Mouse (Mus musculus) cerebral cortex, adult 2 months (tissue): ENCODE measurements around the gene Prox1.

ENCODE experiments used
- WGBS: fragments of 180-500 bp; shearing (Covaris S2); methylation state at CpG from one replicate; pipeline ENCODE4 v1.1.7; 2018; 5-methylcytosine and 5-hydroxymethylcytosine counted together

Gene Prox1

GRCm38 (mm10) chr1:190169911-190170818, at the start of gene Prox1:
TSS of gene Prox1 (minus strand) at chr1:190170714.
- WGBS = under 1% methylated on average over 62 of the region's 62 CpGs

DNA sequence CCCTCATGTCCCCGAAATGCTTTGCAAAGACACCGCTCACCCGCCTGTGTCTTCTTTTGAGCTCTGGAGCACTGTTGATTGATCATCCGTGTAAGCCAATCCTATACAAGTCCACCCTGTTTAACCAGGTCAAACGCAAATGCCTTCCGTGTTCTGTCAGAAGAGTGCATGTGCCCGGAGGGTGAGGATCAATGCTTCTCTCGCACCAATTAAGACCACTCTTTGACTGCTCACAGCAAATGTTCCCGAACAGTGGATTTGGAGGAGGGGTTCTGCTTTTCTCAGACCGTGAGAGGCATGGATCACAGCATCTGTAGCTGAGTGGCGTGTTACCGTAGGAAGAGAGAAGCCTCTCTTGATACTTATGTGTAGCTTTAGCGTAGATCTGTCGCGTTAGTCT, 46.1 kb upstream of the Prox1 start:
- 92% methylated on average over 15 of the region's 15 CpGs for WGBS

- 47% methylated on average over 7 of the region's 7 CpGs for WGBS
Observed at GRCm38 (mm10) chr1:190214626-190215025, 44.1 kb upstream of the Prox1 start.

DNA sequence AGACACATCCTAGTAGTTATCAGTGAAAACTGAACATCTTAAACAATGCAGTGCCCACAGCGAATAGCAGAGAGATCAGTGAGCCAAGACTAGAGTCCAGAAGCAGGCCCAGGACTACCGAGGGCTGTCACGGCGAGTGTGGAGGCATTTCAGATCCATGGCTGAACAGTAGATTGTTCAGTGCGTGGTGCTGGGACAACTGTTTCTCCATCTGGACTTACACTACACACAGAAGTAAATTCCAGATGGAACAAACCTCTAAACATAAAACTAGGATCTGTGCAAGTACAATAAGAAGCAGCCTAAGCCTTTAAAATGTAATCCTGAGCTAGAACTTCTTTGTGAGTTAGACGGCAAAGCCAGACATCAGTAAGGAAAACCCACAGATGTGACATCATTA, 42.7 kb upstream of the Prox1 start:
- 69% methylated on average over 6 of the region's 6 CpGs for WGBS

DNA sequence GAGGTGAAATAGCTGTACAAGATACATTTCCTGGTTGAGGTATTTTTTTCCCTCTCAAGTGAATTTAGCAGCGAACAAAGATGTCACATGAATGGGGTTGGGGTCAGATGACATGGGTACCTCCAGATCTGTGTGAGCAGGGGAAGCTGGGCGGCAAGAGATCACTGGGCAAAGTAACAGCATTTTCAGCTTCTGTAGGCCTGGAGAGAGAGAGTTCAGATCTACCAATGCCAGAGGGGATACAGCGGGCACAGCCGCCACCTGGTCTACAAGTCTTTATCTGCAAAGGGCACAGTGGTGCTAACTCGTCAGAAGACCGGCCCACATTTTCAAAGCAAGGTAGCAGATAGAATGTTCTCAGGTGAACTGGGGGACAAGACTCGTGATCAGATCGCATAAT, 36.7 kb upstream of the Prox1 start:
- 96% methylated on average over 8 of the region's 8 CpGs for WGBS

DNA sequence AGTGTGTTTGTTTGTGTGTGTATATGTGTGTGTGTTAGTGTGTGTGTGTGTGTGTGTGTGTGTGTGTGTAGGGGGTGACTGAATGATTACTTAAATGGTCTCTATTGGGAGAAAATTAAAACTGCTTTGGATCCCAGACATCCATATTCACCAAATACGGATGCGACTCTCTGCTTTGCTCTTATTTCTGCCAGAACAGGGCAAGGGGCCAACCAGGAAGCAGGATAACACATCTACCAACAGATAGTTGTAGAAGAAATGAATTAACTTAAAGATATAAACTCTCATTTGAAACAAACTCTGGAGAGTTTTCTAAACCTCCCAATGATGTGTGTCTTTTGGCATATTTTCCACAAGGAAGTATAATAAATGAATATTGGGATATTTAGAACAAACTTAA, 35.2 kb upstream of the Prox1 start:
- 78% methylated on average over 2 of the region's 2 CpGs for WGBS

DNA sequence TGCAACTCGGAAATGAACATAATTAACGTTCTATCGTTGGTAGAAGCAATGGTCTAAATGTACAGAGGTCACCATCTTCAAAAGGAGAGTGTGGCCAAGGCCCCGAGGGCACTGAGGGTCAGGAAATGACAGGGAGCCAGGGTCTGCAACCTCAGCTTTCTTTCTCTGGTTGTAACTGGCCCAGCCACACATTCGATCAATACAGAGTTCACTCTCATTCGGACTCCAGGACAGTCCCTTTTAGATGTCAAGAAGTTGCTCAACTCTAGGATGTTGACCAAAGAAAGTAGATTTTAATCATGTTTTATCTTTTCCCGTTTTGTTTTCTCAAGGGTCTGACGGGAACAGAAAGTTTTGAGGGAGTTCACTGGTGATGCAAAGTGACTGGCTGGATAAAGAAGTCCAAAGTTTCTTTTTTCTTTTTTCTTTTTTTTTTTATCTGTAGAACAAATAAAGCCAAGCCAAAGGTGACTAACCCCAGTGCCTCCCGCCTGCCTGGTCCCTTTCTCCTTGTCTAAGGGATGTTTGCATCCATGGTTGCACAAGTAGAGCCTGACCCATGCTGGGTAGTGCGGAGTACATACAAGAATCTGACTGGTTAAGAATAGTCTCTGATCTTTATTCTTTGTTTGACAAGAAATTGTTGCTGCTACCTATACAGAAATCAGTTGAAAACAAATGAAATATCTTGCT, 34.0 kb upstream of the Prox1 start:
- 84% methylated on average over 10 of the region's 10 CpGs for WGBS

DNA sequence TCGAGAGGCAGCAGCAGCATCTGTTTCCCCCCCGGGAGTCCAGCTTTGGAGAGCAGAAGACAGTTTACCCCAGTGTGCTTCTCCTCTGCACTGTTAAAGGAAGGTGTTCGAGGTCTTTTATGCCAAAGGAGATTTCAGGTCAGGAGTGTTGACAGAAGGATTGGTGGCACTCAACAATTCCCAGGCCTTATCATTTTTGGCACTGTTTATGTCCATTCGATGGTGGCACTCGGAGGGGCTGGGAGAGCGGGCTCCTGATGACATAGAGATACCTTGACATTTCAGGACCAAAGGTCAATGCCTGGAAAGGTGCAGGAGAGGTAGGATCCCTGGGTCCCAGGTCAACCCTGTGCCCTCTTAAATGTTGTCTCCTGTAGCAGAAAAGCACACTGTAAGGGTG, 31.2 kb upstream of the Prox1 start:
- WGBS = 90% methylated on average over 6 of the region's 6 CpGs

DNA sequence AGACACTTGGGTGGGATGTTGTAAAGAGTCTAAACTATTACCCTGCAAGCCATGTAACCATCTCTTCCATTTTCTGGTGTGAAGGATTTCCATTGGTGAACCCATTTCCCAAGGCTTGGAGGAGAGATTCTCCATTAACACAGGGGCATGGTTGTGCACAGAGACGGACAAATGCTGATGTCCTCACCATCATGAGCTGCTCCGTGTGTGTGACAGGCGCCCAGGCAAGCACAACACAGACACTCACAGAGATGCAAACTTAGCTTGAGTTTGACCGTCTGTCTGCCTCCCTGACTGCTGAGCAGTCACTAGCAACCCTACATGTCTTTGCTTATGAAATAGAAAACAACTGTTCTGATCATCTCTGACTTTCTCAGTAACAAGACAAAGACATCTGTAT, 30.5 kb upstream of the Prox1 start:
- 87% methylated on average over 4 of the region's 4 CpGs for WGBS

DNA sequence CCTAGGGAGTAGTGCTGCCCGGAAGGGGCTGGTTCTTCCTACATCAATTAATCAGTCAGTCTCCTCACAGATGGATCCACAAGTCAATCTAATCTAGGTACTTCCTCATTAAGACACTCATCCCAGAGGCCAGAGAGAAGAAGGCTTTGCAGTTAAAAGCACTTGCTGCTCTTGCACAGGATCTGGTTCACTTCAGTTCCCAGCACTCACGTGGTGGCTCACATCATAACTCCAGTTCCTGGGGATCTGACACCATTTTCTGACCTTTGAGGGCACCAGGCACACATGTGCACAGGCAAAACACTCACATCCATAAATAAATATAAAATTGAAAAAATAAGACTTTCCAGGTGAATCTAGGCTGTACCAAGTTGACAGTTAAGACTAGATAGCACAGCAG, 27.7 kb upstream of the Prox1 start:
- 93% methylated on average over 2 of the region's 2 CpGs for WGBS

- WGBS = 55% methylated on average over 13 of the region's 13 CpGs
Observed at GRCm38 (mm10) chr1:190192011-190192410, 21.5 kb upstream of the Prox1 start.

DNA sequence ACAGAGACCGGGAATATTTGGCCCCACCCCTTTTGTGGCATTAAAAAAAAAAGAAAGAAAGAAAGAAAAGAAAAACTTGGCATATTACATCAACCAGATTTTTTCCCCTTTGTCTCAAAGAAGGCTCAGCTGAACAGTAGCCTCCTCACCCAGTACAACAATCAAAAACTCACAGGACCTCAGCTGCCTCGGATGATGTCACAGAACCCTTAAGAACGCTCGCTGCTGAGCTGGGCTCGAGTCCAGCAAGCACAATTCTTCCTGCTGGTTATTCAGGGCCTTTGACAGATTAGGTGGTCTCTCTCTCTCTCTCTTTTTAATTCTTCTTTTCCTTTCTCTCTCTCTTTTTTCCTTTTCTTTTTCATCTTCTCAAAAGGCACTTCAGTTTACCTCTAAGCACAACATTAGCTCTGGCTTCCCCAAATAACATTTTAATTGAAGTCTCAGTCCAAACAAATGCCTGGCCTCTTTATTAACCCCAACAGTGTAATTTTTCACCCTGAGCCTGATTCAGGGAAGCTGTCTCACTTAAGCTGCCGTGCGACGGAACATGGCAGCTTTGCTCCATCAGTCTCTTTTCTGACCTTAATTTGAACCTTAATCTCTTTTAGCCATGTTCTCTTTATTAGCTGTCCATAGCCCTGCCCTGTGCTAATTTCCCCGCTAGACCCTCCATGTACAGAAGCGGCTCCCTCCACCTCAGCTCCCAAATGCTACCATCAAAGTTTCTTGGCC, 19.9 kb upstream of the Prox1 start:
- WGBS = 43% methylated on average over 10 of the region's 10 CpGs

DNA sequence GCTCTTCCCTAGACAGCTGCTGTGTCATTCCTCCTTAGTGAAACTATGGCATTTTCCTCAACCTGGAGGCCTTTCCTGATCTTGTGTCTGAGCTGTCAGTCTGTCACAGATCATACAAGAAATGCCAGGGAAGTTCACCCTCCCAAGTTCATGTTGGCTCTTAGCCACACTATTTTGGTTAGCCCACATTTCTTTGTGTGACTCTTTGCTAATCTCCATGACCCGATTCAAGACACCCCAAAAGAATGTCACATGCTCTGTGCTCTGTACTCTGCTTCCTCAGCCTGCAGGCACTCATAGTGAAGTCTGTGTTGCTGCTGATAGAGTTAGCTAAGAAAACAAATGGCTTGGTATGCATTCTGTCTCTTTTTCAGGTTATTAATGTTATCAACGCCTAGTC, 18.6 kb upstream of the Prox1 start:
- 71% methylated on average over 2 of the region's 2 CpGs for WGBS

DNA sequence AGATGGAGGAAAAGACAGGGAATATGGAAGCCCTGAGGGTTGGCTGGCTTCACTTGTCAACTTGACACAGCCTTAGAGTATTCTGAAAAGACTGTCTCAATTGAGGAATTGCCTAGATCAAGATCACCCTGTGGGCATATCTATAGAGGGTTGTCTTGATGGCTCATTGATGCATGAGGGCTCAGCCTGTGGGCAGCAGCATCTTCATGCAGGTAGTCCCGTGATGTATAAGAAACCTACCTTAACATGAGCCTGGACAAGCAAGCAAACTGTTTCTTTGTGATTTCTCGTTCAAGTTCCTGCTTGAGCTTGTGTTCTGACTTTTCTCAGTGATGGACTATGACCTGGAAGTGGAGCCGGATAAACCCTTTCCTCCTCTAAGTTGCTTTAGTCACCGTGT, 15.8 kb upstream of the Prox1 start:
- WGBS = 85% methylated on average over 4 of the region's 4 CpGs

- WGBS = 92% methylated on average over 10 of the region's 10 CpGs
Observed at GRCm38 (mm10) chr1:190185284-190185683, 14.8 kb upstream of the Prox1 start.

DNA sequence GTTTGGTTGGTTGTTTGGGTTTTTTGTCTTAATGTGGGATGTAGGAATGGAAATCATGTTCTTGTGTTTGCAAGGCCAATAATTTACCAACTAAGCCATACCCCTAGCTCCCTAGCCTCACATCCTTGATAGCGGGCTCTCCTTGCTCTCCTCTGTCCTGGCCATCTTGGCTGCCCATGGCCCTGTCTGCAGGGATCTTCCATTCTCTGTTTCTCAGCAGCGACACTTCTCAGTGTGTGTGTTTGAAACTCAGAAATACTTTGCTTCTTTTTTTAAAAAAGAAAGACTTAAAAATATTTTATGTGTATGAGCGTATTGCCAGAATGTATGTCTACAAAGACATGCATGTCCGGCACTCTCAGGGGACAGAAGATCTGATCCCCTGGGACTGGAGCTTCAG, 13.1 kb upstream of the Prox1 start:
- 95% methylated on average over 4 of the region's 4 CpGs for WGBS

DNA sequence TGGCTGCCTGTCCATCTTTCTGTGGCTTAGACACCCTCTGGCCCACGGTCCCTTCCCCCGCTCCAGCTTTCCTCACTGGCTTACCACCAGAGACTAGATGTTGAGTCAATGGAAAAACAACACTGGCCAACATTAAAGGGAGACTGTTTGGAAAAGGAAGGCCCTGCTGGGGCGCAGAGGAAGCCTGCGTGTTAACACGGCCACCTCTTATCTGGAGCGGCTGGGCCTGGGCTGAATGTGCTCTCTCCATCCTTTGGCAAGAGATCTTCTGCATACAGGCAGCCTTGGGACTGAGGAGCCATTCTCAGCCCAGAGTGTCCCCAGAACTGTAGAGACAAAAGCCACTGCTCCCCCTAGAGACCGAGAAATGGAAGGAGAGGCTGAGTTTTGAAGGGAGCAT, 11.3 kb upstream of the Prox1 start:
- WGBS = 77% methylated on average over 7 of the region's 7 CpGs

- 64% methylated on average over 6 of the region's 6 CpGs for WGBS
Observed at GRCm38 (mm10) chr1:190180861-190181260, 10.3 kb upstream of the Prox1 start.

DNA sequence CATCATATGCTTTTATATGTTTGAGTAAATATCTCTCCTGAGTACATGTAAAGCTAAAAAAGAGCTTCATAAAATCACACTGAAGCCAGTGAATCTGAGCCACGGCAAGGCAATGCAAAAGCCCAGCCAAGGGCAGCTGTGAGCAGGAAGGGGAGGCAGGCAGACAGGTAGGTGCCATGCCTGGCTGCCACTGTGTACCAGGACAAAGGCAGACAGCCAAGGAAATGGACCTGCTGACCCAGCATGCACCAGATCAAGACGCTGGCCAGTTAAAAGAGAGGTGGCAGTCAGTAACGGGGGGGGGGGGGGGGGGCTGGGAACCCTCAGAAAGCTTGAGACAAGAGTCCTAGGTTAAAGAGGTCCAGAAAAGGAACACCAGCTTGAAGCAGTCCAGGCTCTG, 6.4 kb upstream of the Prox1 start:
- 40% methylated on average over 3 of the region's 3 CpGs for WGBS

GRCm38 (mm10) chr1:190174671-190175661, 4.5 kb upstream of the Prox1 start:
- WGBS = 6% methylated on average over 65 of the region's 65 CpGs

- WGBS = 26% methylated on average over 13 of the region's 13 CpGs
Observed at GRCm38 (mm10) chr1:190174231-190174630, 3.7 kb upstream of the Prox1 start.
